8 mouse cellular contexts compared by ENCODE assay signal in genomic region chr13:37130637-37131036, GRCm38 (mm10).
DNase-seq lines count a peak whose midpoint lies in the region; ATAC-seq and TF ChIP-seq lines count a peak whose summit lies in the region.

No protein-coding gene starts in this region.

- H3K36me3 ChIP-seq in heart, embryonic 10.5 days = no peaks in the 10 kb centered on the region
- no peaks in the 10 kb centered on the region for H3K36me3 ChIP-seq in forebrain, postnatal 0 days (ENCODE audit: insufficient read depth)
- H3K36me3 ChIP-seq in intestine, postnatal 0 days (ENCODE audit: control insufficient read depth, insufficient read depth) = no peaks in the 10 kb centered on the region

- H3K4me1 ChIP-seq in heart, embryonic 10.5 days = no peaks in the 10 kb centered on the region
- H3K4me1 ChIP-seq in forebrain, postnatal 0 days (ENCODE audit: insufficient read depth) = no peaks in the 10 kb centered on the region
- H3K4me1 ChIP-seq in intestine, postnatal 0 days (replicated peaks; ENCODE audit: control insufficient read depth, insufficient read depth, low read length) = no peaks in the 10 kb centered on the region

- no peak overlapping the region for H3K27ac ChIP-seq in heart, embryonic 10.5 days
- H3K27ac ChIP-seq in forebrain, postnatal 0 days (ENCODE audit: low read depth, low read length) = no peak overlapping the region
- H3K27ac ChIP-seq in intestine, postnatal 0 days (ENCODE audit: low read depth, low read length) = no peak overlapping the region

- no peaks in the 10 kb centered on the region for H3K27me3 ChIP-seq in heart, embryonic 10.5 days (ENCODE audit: insufficient read depth, poor library complexity, severe bottlenecking)
- H3K27me3 ChIP-seq in forebrain, postnatal 0 days (ENCODE audit: insufficient read depth, low read length) = no peaks in the 10 kb centered on the region
- no peaks in the 10 kb centered on the region for H3K27me3 ChIP-seq in intestine, postnatal 0 days (replicated peaks; ENCODE audit: control insufficient read depth, insufficient read depth, low read length)

- TF ChIP-seq CTCF in forebrain, postnatal 0 days (IDR thresholded peaks at IDR 0.05; ENCODE audit: low read depth) = no peak
- TF ChIP-seq CTCF in intestine, postnatal 0 days (IDR thresholded peaks at IDR 0.05; ENCODE audit: low read depth) = no peak

- no peak overlapping the region for H3K4me2 ChIP-seq in forebrain, postnatal 0 days (ENCODE audit: low read depth)
- H3K4me2 ChIP-seq in intestine, postnatal 0 days (replicated peaks; ENCODE audit: low read depth) = no peak overlapping the region

- no peak overlapping the region for H3K4me3 ChIP-seq in heart, embryonic 10.5 days
- H3K4me3 ChIP-seq in forebrain, postnatal 0 days (ENCODE audit: low read depth, low read length) = no peak overlapping the region
- H3K4me3 ChIP-seq in intestine, postnatal 0 days (ENCODE audit: low read depth, low read length) = no peak overlapping the region

- 77% methylated on average over 10 of the region's 10 CpGs for WGBS in heart, embryonic 10.5 days
- 74% methylated on average over 10 of the region's 10 CpGs for WGBS in forebrain, postnatal 0 days
- WGBS in intestine, postnatal 0 days = 49% methylated on average over 10 of the region's 10 CpGs

- DNase-seq in heart, adult 9 months (ENCODE audit: low spot score in 2 of 2) = peak; percentile 41 to 61
- no peak for DNase-seq in heart, embryonic 10.5 days (ENCODE audit: low spot score)
- peak; percentile 35 for DNase-seq in c-Kit-positive CD71-negative TER-119-negative erythroid progenitor cells, embryonic 14.5 days (ENCODE audit: low read depth)
- DNase-seq in layer of hippocampus, postnatal 36 days = peak; percentile 9
- DNase-seq in forebrain, postnatal 0 days = no peak
- DNase-seq in retina, postnatal 1 day = no peak

- H3K9me3 ChIP-seq in heart, embryonic 10.5 days = no peaks in the 10 kb centered on the region
- no peaks in the 10 kb centered on the region for H3K9me3 ChIP-seq in forebrain, postnatal 0 days (ENCODE audit: low read length)
- H3K9me3 ChIP-seq in intestine, postnatal 0 days (ENCODE audit: control insufficient read depth) = no peaks in the 10 kb centered on the region

- ATAC-seq in megakaryocyte progenitor cell, adult 5-6 weeks (replicated peaks; ENCODE audit: poor library complexity) = peak; percentile 95
- no peak for ATAC-seq in forebrain, postnatal 0 days
- no peak for ATAC-seq in intestine, postnatal 0 days

- H3K9ac ChIP-seq in forebrain, postnatal 0 days = no peak overlapping the region
- H3K9ac ChIP-seq in intestine, postnatal 0 days (ENCODE audit: low read depth, low read length) = no peak overlapping the region

Comparison
In these comparisons a context has a peak if more than half of its experiments do, and no peak if none do; other contexts are left out.
1. DNase-seq: peak in heart, adult 9 months (2 of 2), c-Kit-positive CD71-negative TER-119-negative erythroid progenitor cells, embryonic 14.5 days (single experiment) and layer of hippocampus, postnatal 36 days (2 of 2); none in heart, embryonic 10.5 days (single experiment), forebrain, postnatal 0 days (single experiment) and retina, postnatal 1 day (single experiment).